Mouse (Mus musculus) G1E-ER4 (cell line): Measurements from ENCODE around the gene Oxct2a. TPM values are rescaled to one million over a fixed set of nuclear protein-coding genes. Genes with fewer than 3 reads are reported as not detected.

Source experiments
- GATA1 ChIP-seq: IDR thresholded peaks from one replicate; pipeline ENCODE4 v1.8.0; 2012; ENCODE audit warnings: low read length, inconsistent platforms
- polyA plus RNA-seq: library from polyadenylated mRNA; stranded (reverse); fragments of >175 nt; gene quantifications from 2 replicates; pipeline ENCODE4 v1.2.3, GENCODE M21; 2012

Oxct2a gene
- polyA plus RNA-seq, 1 experiment, result not detected

DNA sequence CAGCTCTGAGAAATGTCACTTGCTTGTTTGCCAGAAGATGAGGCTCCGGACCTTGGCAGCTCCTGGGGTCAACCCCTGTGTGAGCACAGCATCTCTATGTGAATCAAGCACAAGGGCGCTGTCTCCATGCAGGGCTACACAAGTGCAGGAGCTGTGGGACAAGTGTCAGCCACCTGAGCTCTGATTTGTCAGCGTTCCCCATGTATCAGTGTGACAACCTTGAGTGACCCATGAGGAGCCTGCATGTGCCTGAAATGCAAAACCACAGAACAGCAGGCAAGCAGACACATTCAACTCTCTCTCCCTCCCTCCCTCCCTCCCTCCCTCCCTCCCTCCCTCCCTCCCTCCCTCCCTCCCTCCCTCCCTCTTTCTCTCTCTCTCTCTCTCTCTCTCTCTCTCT, 4.2 kb upstream of the Oxct2a start:
- TF ChIP-seq GATA1, result no peak

DNA sequence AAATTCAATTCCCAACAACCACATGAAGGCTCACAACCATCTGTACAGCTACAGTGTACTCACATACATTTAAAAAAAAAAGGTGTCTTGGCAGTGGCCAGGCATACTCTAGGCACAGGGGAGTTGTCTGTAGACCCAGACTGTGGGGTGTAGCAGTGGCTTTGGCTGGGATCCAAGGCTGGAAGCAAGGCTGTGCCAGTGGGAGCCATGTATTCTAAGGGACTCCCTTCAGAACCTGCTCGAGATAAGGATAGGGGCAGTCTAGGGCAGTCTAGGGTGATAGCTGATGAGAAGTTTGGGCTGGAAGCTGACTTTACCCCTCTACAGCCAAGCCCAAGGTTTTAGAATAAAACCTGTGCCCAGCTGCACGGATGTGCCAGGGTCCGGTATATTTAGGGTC, 2.7 kb upstream of the Oxct2a start:
- TF ChIP-seq GATA1, result no peak

GRCm38 (mm10) chr4:123314497-123314896, 8.9 kb downstream of the Oxct2a start:
- no peak for TF ChIP-seq GATA1

- no peak for TF ChIP-seq GATA1
These were observed 10.4 kb downstream of the Oxct2a start for GRCm38 (mm10) chr4:123313010-123313409.

DNA sequence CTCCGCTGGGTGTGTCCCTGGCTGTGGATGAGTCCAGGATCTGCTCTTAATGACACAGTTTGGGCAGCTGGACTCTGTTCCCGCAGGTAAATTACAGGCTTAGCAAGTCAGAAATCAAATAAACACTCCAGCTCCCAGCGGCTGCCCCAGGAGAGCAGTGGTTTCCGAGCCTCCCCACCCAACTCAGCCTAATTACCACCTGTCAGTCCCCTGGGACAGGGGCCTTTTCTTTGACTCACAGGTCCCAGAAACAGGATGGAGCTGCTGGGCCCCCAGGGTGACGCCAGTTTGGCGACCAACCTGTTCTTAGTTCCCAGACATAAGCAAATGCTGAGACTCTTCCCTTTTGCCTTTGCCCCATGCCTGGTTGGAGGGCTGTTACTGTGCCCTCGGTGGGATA, 11.6 kb downstream of the Oxct2a start:
- TF ChIP-seq GATA1, result no peak

GRCm38 (mm10) chr4:123308292-123308691, 15.1 kb downstream of the Oxct2a start:
- no peak for TF ChIP-seq GATA1

GRCm38 (mm10) chr4:123306999-123307398, 16.4 kb downstream of the Oxct2a start:
- TF ChIP-seq GATA1, result no peak

- TF ChIP-seq GATA1, result no peak
These were observed 17.6 kb downstream of the Oxct2a start for GRCm38 (mm10) chr4:123305789-123306188.

- no peak for TF ChIP-seq GATA1
These were observed 24.3 kb downstream of the Oxct2a start for GRCm38 (mm10) chr4:123298980-123299670.

DNA sequence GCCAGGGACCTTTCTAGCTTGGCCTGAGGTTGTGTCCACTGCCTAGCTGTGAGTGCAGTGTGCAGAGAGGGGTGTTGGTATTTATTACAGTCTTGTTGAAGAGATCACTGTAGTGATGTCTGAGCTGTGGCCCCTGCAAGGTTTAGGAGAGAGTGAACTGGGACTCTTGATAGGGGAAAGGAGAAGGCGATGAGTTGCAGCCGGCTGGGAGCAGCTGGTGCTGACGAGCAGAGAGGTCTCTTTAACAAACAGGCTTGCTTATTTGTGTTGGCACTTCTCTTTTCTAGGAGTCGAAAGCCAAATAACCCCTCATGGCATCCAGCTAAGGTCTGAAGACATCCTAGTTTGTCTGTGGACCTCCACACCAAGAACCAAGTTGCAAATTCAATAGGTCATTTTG, 25.2 kb downstream of the Oxct2a start:
- no peak for TF ChIP-seq GATA1

DNA sequence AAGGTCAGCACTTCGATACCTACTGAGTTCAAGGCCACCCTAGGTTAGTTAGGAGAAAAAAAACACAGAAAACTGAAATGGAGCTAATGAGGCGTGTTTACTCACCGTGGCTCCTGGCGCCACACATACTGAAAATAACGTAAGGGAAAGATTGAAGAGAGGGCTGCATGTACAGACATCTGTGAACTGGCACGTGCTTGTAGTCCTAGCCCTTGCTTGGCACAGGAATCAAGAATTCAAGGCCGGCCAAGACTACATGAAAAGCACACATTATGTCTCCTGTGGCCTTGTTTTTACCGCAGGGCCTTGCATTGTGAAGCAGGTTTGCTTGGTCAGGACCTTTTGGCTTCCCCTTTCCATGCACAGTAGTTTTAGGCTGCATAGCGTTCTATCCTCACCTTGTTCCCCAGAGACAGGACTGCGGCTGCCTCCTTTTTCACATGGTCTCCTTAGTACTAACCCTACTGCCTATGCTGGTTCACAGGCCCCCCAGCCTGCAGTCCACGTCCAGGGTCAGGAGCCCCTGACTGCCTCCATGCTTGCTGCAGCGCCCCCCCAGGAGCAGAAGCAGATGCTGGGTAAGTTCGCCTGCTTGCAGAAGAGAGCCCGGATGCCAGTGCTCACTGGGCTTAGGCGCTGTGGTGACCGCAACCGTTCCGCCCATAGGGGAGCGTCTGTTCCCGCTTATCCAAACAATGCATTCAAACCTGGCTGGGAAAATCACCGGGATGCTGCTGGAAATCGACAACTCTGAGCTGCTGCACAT, 26.1 kb downstream of the Oxct2a start:
- TF ChIP-seq GATA1, result no peak

DNA sequence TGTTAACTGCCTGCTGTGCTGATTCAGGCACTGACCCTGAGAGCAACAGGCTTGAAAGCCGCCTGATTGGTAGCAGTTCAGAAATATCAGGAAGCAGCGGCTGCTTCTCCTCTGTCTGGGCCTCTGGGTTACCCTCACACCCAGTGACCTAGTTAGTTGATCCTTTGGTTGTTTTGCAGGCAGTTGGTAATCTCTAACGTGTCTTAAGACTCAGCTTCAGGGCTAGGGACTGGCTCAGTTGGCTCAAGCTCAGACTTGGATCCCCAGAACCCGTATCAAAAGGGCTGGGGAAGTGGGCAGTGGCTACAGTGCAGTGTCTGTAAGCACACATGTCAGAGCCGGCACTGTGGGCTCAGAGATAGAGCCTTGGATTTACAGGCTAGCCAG, 27.3 kb downstream of the Oxct2a start:
- no peak for TF ChIP-seq GATA1

GRCm38 (mm10) chr4:123295516-123296147, 27.8 kb downstream of the Oxct2a start:
- no peak for TF ChIP-seq GATA1

DNA sequence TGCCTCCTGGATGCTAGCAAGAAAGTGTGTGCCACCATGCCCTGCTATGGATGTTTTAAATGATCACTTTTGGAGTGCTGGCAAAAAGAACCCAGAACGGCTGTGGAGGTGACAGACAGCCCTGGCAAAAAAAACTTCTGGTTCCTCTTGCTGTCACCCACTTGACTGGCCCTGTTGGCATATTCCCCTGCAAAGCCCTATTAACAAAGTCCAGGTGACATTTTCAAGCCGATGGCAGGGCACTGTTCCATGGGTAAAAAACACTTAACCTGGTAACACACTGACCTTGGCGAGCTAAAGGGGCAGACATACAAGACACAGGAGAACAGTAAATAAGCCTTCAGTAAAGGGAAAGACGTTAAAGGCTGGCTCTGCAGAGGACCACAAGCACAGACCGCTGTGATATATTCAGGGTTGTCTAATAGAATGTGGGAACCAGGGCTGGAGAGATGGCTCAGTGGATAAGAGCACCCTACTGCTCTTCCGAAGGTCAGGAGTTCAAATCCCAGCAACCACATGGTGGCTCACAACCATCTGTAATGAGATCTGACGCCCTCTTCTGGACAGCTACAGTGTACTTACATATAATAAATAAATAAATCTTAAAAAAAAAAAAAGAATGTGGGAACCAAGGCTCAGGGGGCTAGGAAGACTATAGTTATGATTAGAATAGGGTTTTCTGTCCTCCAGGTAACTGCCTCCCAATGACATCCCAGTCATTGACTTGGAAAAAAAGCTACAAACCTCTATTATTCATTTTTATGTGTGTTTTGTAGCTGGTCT, 29.6 kb downstream of the Oxct2a start:
- TF ChIP-seq GATA1, result no peak

- no peak for TF ChIP-seq GATA1
These were observed 30.4 kb downstream of the Oxct2a start for GRCm38 (mm10) chr4:123292989-123293388.

GRCm38 (mm10) chr4:123292390-123292789, 31.0 kb downstream of the Oxct2a start:
- TF ChIP-seq GATA1, result no peak
